Mouse (Mus musculus): ENCODE results near the gene Nudt1. TPM values are rescaled to one million over a fixed set of nuclear protein-coding genes. Genes with fewer than 3 reads are reported as not detected.

Nudt1 gene
- polyA plus RNA-seq, 1 experiment = 14.8 TPM

DNA sequence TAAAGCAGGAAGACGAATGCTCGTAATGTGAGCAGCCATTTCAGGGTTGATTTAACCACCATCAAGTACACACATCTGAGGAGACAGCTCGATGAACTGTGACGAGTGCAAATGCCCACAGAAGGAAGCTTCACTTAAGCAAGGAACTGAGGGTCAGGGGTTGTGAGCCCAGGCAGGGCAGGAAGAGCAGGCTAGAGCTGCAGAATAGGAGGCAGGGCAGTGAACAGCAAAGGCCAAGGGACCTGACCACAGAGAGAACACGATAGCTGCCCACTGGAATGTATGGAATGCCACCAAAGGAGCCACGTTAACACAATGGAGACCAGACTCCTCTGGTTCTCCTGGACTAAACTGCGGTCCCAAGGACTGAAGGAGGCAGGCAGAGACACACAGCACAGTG, 62.1 kb downstream of the Nudt1 start:
- DNase-seq (ENCODE audit: low read depth) = no peak

- DNase-seq (ENCODE audit: low read depth) = no peak
These were observed 63.0 kb downstream of the Nudt1 start for GRCm38 (mm10) chr5:140384462-140384861.

GRCm38 (mm10) chr5:140387236-140387635, 65.8 kb downstream of the Nudt1 start:
- DNase-seq (ENCODE audit: low read depth) = no peak

Other genes starting within 250 kb of the Nudt1 start
- 20.2 and 21.6 TPM in 2 replicates for gene Mad1l1, start 104 bp upstream of the Nudt1 start, polyA plus RNA-seq (2012; rRNA removed)
- 7.6 and 9.4 TPM in 2 replicates for gene Mrm2, start 10.2 kb downstream of the Nudt1 start, polyA plus RNA-seq (2012; rRNA removed)
- gene Snx8, start 67.6 kb downstream of the Nudt1 start, polyA plus RNA-seq (2012; rRNA removed) = 14.8 and 22.3 TPM in 2 replicates
- 93.3 and 98.0 TPM in 2 replicates for gene Eif3b, start 97.7 kb downstream of the Nudt1 start, polyA plus RNA-seq (2012; rRNA removed)
- gene Gm4869, start 124.0 kb downstream of the Nudt1 start, polyA plus RNA-seq (2012; rRNA removed) = not detected in 2 replicates
- gene Chst12, start 183.9 kb downstream of the Nudt1 start, polyA plus RNA-seq (2012; rRNA removed) = 43.6 and 48.9 TPM in 2 replicates
- not detected in 2 replicates for gene Grifin, start 243.4 kb downstream of the Nudt1 start, polyA plus RNA-seq (2012; rRNA removed)